Mouse (Mus musculus) MEL (cell line): ENCODE measurements around the gene Cenps. TPM values are rescaled to one million over a fixed set of nuclear protein-coding genes. Genes with fewer than 3 reads are reported as not detected.

Experiments
- DNase-seq: peaks from one replicate; pipeline ENCODE4 v3.0.0; 2011; ENCODE audit warnings: low read depth, low spot score
- H3K27ac ChIP-seq: 2 replicates; pipeline ENCODE4 v1.5.1; 2012; ENCODE audit warnings: low read depth, mild to moderate bottlenecking, control low read depth, low read length, moderate library complexity; ENCODE audit not compliant: control insufficient read depth
- H3K27me3 ChIP-seq, 2 experiments: fragments of 150-350 bp in 1 of 2; sonication (generic) in 1 of 2; 2 replicates each; pipeline ENCODE4 v1.6.1; 2012; ENCODE audit warnings: low read length in 2 of 2, mild to moderate bottlenecking in 2 of 2, improper control_type of control experiment in 1 of 2, moderate library complexity in 1 of 2; ENCODE audit not compliant: insufficient read depth in 2 of 2, control insufficient read depth in 1 of 2
- H3K36me3 ChIP-seq, 2 experiments: 2 replicates each; pipeline ENCODE4 v1.6.1; 2012 to 2014; ENCODE audit warnings: low read length in 2 of 2, improper control_type of control experiment in 1 of 2, inconsistent platforms in 1 of 2, mild to moderate bottlenecking in 1 of 2; ENCODE audit not compliant: insufficient read depth in 2 of 2, control insufficient read depth in 1 of 2
- H3K4me1 ChIP-seq, 2 experiments: fragments of 150-350 bp in 1 of 2; sonication (generic) in 1 of 2; 2 replicates each; pipeline ENCODE4 v1.6.1; 2012; ENCODE audit warnings: low read length in 2 of 2, improper control_type of control experiment in 1 of 2, mild to moderate bottlenecking in 1 of 2; ENCODE audit not compliant: insufficient read depth in 2 of 2, control insufficient read depth in 1 of 2
- H3K4me3 ChIP-seq, 2 experiments: fragments of 150-350 bp in 1 of 2; sonication (generic) in 1 of 2; 2 replicates each; pipeline ENCODE4 v1.5.1; 2012; ENCODE audit warnings: low read depth in 2 of 2, low read length in 2 of 2, mild to moderate bottlenecking in 2 of 2, moderate library complexity in 2 of 2, control low read depth in 1 of 2, improper control_type of control experiment in 1 of 2; ENCODE audit not compliant: control insufficient read depth in 1 of 2, insufficient read depth in 1 of 2
- H3K79me2 ChIP-seq: 2 replicates; pipeline ENCODE4 v1.6.1; 2012; ENCODE audit warnings: mild to moderate bottlenecking, low read length, moderate library complexity; ENCODE audit not compliant: control insufficient read depth, poor library complexity, insufficient read depth
- H3K9ac ChIP-seq: 2 replicates; pipeline ENCODE4 v1.6.1; 2012; ENCODE audit warnings: low read depth, mild to moderate bottlenecking, control low read depth, low read length, moderate library complexity; ENCODE audit not compliant: control insufficient read depth, poor library complexity, severe bottlenecking
- H3K9me3 ChIP-seq: fragments of 150-350 bp; sonication (generic); replicated peaks from 2 replicates; pipeline ENCODE4 v1.6.1; 2012; ENCODE audit warnings: mild to moderate bottlenecking, low read length, improper control_type of control experiment, moderate library complexity; ENCODE audit not compliant: insufficient read depth
- BHLHE40 ChIP-seq: IDR thresholded peaks from 2 replicates; pipeline ENCODE4 v1.6.1; 2012; ENCODE audit warnings: low read depth, mild to moderate bottlenecking, inconsistent platforms, low read length, improper control_type of control experiment, borderline replicate concordance
- CHD2 ChIP-seq: IDR thresholded peaks from 2 replicates; pipeline ENCODE4 v1.6.1; 2011; ENCODE audit warnings: low read length, improper control_type of control experiment
- CTCF ChIP-seq, 3 experiments: IDR thresholded peaks in 2 of 3; conservative IDR thresholded peaks in 1 of 3; 2 replicates each; pipeline ENCODE4 v1.5.1; 2011 to 2012; ENCODE audit warnings: low read length in 3 of 3, low read depth in 2 of 3, mild to moderate bottlenecking in 2 of 3, improper control_type of control experiment in 1 of 3, inconsistent platforms in 1 of 3, mixed read lengths in 1 of 3, moderate library complexity in 1 of 3; ENCODE audit not compliant: control insufficient read depth in 1 of 3, insufficient read depth in 1 of 3, poor library complexity in 1 of 3, severe bottlenecking in 1 of 3
- ELF1 ChIP-seq: IDR thresholded peaks from 2 replicates; pipeline ENCODE4 v1.6.1; 2014; ENCODE audit warnings: low read depth, mild to moderate bottlenecking, inconsistent platforms, low read length, improper control_type of control experiment, moderate library complexity
- ETS1 ChIP-seq: IDR thresholded peaks from 2 replicates; pipeline ENCODE4 v1.6.1; 2012; ENCODE audit warnings: low read depth, mild to moderate bottlenecking, inconsistent platforms, low read length, improper control_type of control experiment, moderate library complexity
- GATA1 ChIP-seq: IDR thresholded peaks from 2 replicates; pipeline ENCODE4 v1.6.1; 2011; ENCODE audit warnings: low read depth, low read length, improper control_type of control experiment
- JUND ChIP-seq: IDR thresholded peaks from 2 replicates; pipeline ENCODE4 v1.6.1; 2011; ENCODE audit warnings: low read depth, mild to moderate bottlenecking, improper control_type of control experiment, low read length
- KAT2A ChIP-seq: conservative IDR thresholded peaks from 2 replicates; pipeline ENCODE4 v1.6.1; 2012; ENCODE audit warnings: low read depth, low read length, improper control_type of control experiment, inconsistent platforms
- MAFK ChIP-seq: IDR thresholded peaks from 2 replicates; pipeline ENCODE4 v1.6.1; 2011; ENCODE audit warnings: low read depth, mild to moderate bottlenecking, low read length, improper control_type of control experiment, borderline replicate concordance
- MAX ChIP-seq: IDR thresholded peaks from 2 replicates; pipeline ENCODE4 v1.6.1; 2011; ENCODE audit warnings: low read length, improper control_type of control experiment
- MAZ ChIP-seq: IDR thresholded peaks from 2 replicates; pipeline ENCODE4 v1.6.1; 2012; ENCODE audit warnings: low read depth, mild to moderate bottlenecking, inconsistent platforms, low read length, improper control_type of control experiment
- MEF2A ChIP-seq: IDR thresholded peaks from 2 replicates; pipeline ENCODE4 v1.6.1; 2014; ENCODE audit warnings: low read depth, mild to moderate bottlenecking, inconsistent platforms, low read length, improper control_type of control experiment; ENCODE audit not compliant: poor library complexity, insufficient replicate concordance, severe bottlenecking; ENCODE audit errors: extremely low read depth
- MXI1 ChIP-seq: IDR thresholded peaks from 2 replicates; pipeline ENCODE4 v1.6.1; 2011; ENCODE audit warnings: mild to moderate bottlenecking, low read depth, low read length, improper control_type of control experiment
- NELFE ChIP-seq: IDR thresholded peaks from 2 replicates; pipeline ENCODE4 v1.6.1; 2011; ENCODE audit warnings: low read depth, low read length, improper control_type of control experiment
- NRF1 ChIP-seq: IDR thresholded peaks from 2 replicates; pipeline ENCODE4 v1.6.1; 2014; ENCODE audit warnings: low read depth, mild to moderate bottlenecking, inconsistent platforms, low read length, improper control_type of control experiment, moderate library complexity; ENCODE audit not compliant: poor library complexity, insufficient read depth, severe bottlenecking
- POLR2A ChIP-seq, 2 experiments: IDR thresholded peaks; 2 replicates each; pipeline ENCODE4 v1.6.1; 2011 to 2012; ENCODE audit warnings: low read length in 2 of 2, mild to moderate bottlenecking in 2 of 2, control low read depth in 1 of 2, improper control_type of control experiment in 1 of 2, low read depth in 1 of 2, moderate library complexity in 1 of 2; ENCODE audit not compliant: control insufficient read depth in 1 of 2, insufficient read depth in 1 of 2, poor library complexity in 1 of 2
- POLR2AphosphoS5 ChIP-seq: IDR thresholded peaks from 2 replicates; pipeline ENCODE4 v1.6.1; 2012; ENCODE audit warnings: low read depth, borderline replicate concordance, mild to moderate bottlenecking, inconsistent platforms, low read length, moderate library complexity, mixed read lengths
- RAD21 ChIP-seq: IDR thresholded peaks from 2 replicates; pipeline ENCODE4 v1.6.1; 2011; ENCODE audit warnings: mild to moderate bottlenecking, low read depth, low read length, improper control_type of control experiment
- RCOR1 ChIP-seq: IDR thresholded peaks from 2 replicates; pipeline ENCODE4 v1.6.1; 2012; ENCODE audit warnings: low read depth, mild to moderate bottlenecking, inconsistent platforms, low read length, improper control_type of control experiment
- SIN3A ChIP-seq: IDR thresholded peaks from 2 replicates; pipeline ENCODE4 v1.6.1; 2012; ENCODE audit warnings: low read length, improper control_type of control experiment, inconsistent platforms
- SMC3 ChIP-seq: IDR thresholded peaks from 2 replicates; pipeline ENCODE4 v1.6.1; 2011; ENCODE audit warnings: low read depth, low read length, improper control_type of control experiment
- TAL1 ChIP-seq: IDR thresholded peaks from 2 replicates; pipeline ENCODE4 v1.6.1; 2012; ENCODE audit warnings: mild to moderate bottlenecking, inconsistent platforms, low read length, moderate library complexity, mixed read lengths
- TCF12 ChIP-seq: IDR thresholded peaks from 2 replicates; pipeline ENCODE4 v1.6.1; 2014; ENCODE audit warnings: low read depth, mild to moderate bottlenecking, inconsistent platforms, low read length, improper control_type of control experiment, moderate library complexity
- UBTF ChIP-seq: IDR thresholded peaks from 2 replicates; pipeline ENCODE4 v1.6.1; 2012; ENCODE audit warnings: low read depth, mild to moderate bottlenecking, inconsistent platforms, low read length, improper control_type of control experiment, moderate library complexity, borderline replicate concordance; ENCODE audit not compliant: insufficient read depth
- USF1 ChIP-seq: IDR thresholded peaks from 2 replicates; pipeline ENCODE4 v1.6.1; 2014; ENCODE audit warnings: low read depth, mild to moderate bottlenecking, inconsistent platforms, low read length, improper control_type of control experiment, moderate library complexity
- USF2 ChIP-seq, 2 experiments: IDR thresholded peaks; 2 replicates each; pipeline ENCODE4 v1.6.1; 2011 to 2012; ENCODE audit warnings: improper control_type of control experiment in 2 of 2, low read length in 2 of 2, borderline replicate concordance in 1 of 2, inconsistent platforms in 1 of 2, low read depth in 1 of 2, mild to moderate bottlenecking in 1 of 2; ENCODE audit not compliant: insufficient read depth in 1 of 2
- ZC3H11A ChIP-seq: IDR thresholded peaks from 2 replicates; pipeline ENCODE4 v1.6.1; 2012; ENCODE audit warnings: low read depth, mild to moderate bottlenecking, inconsistent platforms, low read length, improper control_type of control experiment
- ZKSCAN1 ChIP-seq: IDR thresholded peaks from 2 replicates; pipeline ENCODE4 v1.6.1; 2012; ENCODE audit warnings: low read depth, mild to moderate bottlenecking, inconsistent platforms, low read length, improper control_type of control experiment, moderate library complexity
- ZMIZ1 ChIP-seq: IDR thresholded peaks from 2 replicates; pipeline ENCODE4 v1.6.1; 2012; ENCODE audit warnings: low read depth, mild to moderate bottlenecking, inconsistent platforms, low read length, improper control_type of control experiment, moderate library complexity
- ZNF384 ChIP-seq: IDR thresholded peaks from 2 replicates; pipeline ENCODE4 v1.6.1; 2012; ENCODE audit warnings: low read depth, mild to moderate bottlenecking, inconsistent platforms, low read length, improper control_type of control experiment
- polyA plus RNA-seq, 2 experiments: library from polyadenylated mRNA; stranded (reverse) in 1 of 2; unstranded in 1 of 2; fragments of >175 nt in 1 of 2; fragments of >200 nt in 1 of 2; gene quantifications; 2 replicates each; pipeline versions ENCODE4 v1.2.1 to v1.2.4; 2012; ENCODE audit warnings: low replicate concordance in 2 of 2, low read depth in 1 of 2; ENCODE audit not compliant: insufficient read length in 2 of 2, insufficient read depth in 1 of 2, missing spikeins in 1 of 2
- total RNA-seq: library from RNA; depleted of rRNA; stranded (reverse); fragments of 300-350 nt; gene quantifications from 2 replicates; pipeline ENCODE4 v1.2.3, GENCODE M21; 2012

Gene Cenps
- total and polyA plus RNA-seq, 3 experiments = 13.4 to 60.7 TPM; not detected in 1

GRCm38 (mm10) chr4:149099369-149100017, 37.9 kb downstream of the Cenps start, which contains the start of gene Pex14 (continued):
- TF ChIP-seq UBTF (no peak), TCF12 (peak; percentile 81), KAT2A (peak; percentile 93), USF2 (IDR thresholded peaks at IDR 0.05; ENCODE audit: borderline replicate concordance in 1 of 2, insufficient read depth in 1 of 2, low read depth in 1 of 2, low read length in 2 of 2) (no peak), NRF1 (peak; percentile 48; the same call in 1 of the 2 replicates), RAD21 (no peak), RCOR1 (no peak), ZKSCAN1 (no peak), BHLHE40 (no peak), TAL1 (no peak), MXI1 (peak; percentile 88), ZMIZ1 (no peak), GATA1 (no peak), MEF2A (no peak), CHD2 (peak; percentile 86), CTCF (IDR thresholded peaks at IDR 0.05 in 2 of 3, conservative IDR thresholded peaks at IDR 0.05 in 1 of 3; ENCODE audit: control insufficient read depth in 1 of 3, insufficient read depth in 1 of 3, low read depth in 2 of 3, low read length in 3 of 3, poor library complexity in 1 of 3, severe bottlenecking in 1 of 3) (no peak), ZNF384 (0 out of 2 replicates have a peak, but pooled peaks have one; percentile 56), POLR2AphosphoS5 (no peak), ZC3H11A (no peak), ELF1 (peak; percentile 71)

- Histone ChIP-seq H3K4me3 (peak overlapping the region; percentile 86 to 90), H3K27me3 (no peaks in the 10 kb centered on the region), H3K79me2 (peaks cover 24% of the 10 kb centered on the region), H3K9me3 (no peaks in the 10 kb centered on the region), H3K4me1 (peaks cover 3 to 18% of the 10 kb centered on the region in 2 experiments), H3K27ac (peak overlapping the region; percentile 43), H3K9ac (peak overlapping the region; percentile 89), H3K36me3 (peaks cover 0 to 16% of the 10 kb centered on the region in 2 experiments; a peak in 2 of 4 replicates)
- peak; percentile 55 for DNase-seq
- TF ChIP-seq MXI1 = peak; percentile 57
- TF ChIP-seq USF1 = peak; percentile 67
- no peak for TF ChIP-seq MAZ
- no peak for TF ChIP-seq ZMIZ1
- 0 out of 2 replicates have a peak, but pooled peaks have one; percentile 37 for TF ChIP-seq SIN3A
- no peak for TF ChIP-seq UBTF
- TF ChIP-seq NRF1 = no peak
- no peak for TF ChIP-seq MAFK
- TF ChIP-seq TCF12 = no peak
- no peak for TF ChIP-seq TAL1
- no peak for TF ChIP-seq ZC3H11A
- TF ChIP-seq BHLHE40 = peak; percentile 77
- TF ChIP-seq GATA1 = no peak
- no peak for TF ChIP-seq ELF1
- TF ChIP-seq ZKSCAN1 = no peak
- no peak for TF ChIP-seq CTCF (IDR thresholded peaks at IDR 0.05 in 2 of 3, conservative IDR thresholded peaks at IDR 0.05 in 1 of 3; ENCODE audit: control insufficient read depth in 1 of 3, insufficient read depth in 1 of 3, low read depth in 2 of 3, low read length in 3 of 3, poor library complexity in 1 of 3, severe bottlenecking in 1 of 3)
- TF ChIP-seq MAX = peak; percentile 61
- no peak for TF ChIP-seq JUND
- TF ChIP-seq POLR2A (IDR thresholded peaks at IDR 0.05; ENCODE audit: control insufficient read depth in 1 of 2, insufficient read depth in 1 of 2, low read depth in 1 of 2, low read length in 2 of 2, poor library complexity in 1 of 2) = no peak
- TF ChIP-seq RAD21 = no peak
- TF ChIP-seq NELFE = 0 out of 2 replicates have a peak, but pooled peaks have one; percentile 12
- TF ChIP-seq POLR2AphosphoS5 = no peak
- TF ChIP-seq ETS1 = no peak
- 0 out of 2 replicates have a peak, but pooled peaks have one; percentile 28 for TF ChIP-seq RCOR1
- TF ChIP-seq SMC3 = no peak
- TF ChIP-seq KAT2A = no peak
Observed at GRCm38 (mm10) chr4:149098571-149098970, 38.9 kb downstream of the Cenps start.
